Mouse (Mus musculus) liver, adult 2 months (tissue): Measurements from ENCODE around the gene Paxx.

Experiments
- CTCF ChIP-seq: fragments of 200-500 bp; IDR thresholded peaks from 2 replicates; pipeline ENCODE4 v1.5.1; 2011; ENCODE audit warnings: low read depth, low read length, control low read depth
- POLR2A ChIP-seq: fragments of 200-500 bp; IDR thresholded peaks from 2 replicates; pipeline ENCODE4 v1.6.1; 2011; ENCODE audit warnings: low read length, control low read depth; ENCODE audit not compliant: insufficient read depth; ENCODE audit errors: extremely low read depth

DNA sequence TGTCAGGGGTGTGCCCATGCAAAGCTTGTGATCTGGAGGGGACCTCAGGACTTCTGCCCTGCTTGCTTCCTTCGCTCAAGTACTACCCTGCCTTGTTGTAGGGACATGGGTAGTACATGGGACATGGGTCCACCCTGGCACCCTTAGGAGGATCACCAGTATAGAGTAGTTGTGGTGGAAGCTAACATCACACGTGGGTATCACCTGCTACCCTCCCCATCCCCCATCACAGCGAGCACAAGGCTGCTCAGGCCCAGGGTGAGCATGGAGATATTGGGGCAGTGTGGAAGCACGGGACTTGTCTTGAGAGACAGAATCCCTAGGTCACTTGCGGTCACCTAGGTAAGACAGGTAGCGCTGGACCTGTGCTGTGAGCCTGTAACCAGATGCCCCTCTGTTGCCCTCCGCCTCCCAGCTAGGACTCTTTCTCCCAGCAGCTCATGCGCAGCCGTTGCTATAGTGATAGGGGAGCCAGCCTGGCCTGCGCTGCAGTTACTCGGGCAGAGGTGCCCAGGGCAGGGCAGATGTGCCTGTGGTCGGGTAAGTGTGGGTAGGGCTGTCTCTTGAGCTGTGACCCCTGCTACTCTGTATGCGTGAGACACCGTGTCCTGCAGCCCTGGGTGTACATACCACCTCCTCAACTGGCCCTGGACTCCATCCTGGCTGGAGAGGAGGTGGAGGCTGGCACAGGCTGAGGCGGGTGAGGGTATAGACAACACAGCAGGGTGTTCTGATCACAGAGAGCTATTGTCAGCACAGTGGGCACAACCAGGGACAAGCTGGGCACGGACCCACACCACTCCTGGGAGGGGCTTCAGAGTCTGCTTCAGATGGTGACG lies 30.3 kb downstream of the Paxx start:
- TF ChIP-seq CTCF: no peak
- no peak for TF ChIP-seq POLR2A
